Mouse (Mus musculus): ENCODE results near the gene Tcf7l1. TPM values are rescaled to one million over a fixed set of nuclear protein-coding genes. Genes with fewer than 3 reads are reported as not detected.

The Tcf7l1 gene
- polyA plus RNA-seq, 1 experiment = 6.0 TPM

GRCm38 (mm10) chr6:72733375-72733774, 55.7 kb downstream of the Tcf7l1 start:
- 91% methylated on average over 3 of the region's 3 CpGs for WGBS
- Histone ChIP-seq H3K27ac (ENCODE audit: control insufficient read depth, insufficient read depth, low read length) (no peak overlapping the region), H3K36me3 (ENCODE audit: control insufficient read depth, insufficient read depth, low read length) (no peaks in the 10 kb centered on the region), H3K4me3 (ENCODE audit: control insufficient read depth, insufficient read depth, low read length) (no peak overlapping the region), H3K4me1 (replicated peaks; ENCODE audit: control insufficient read depth, insufficient read depth, low read length) (peaks cover 6% of the 10 kb centered on the region), H3K27me3 (ENCODE audit: control insufficient read depth, insufficient read depth, low read length) (no peaks in the 10 kb centered on the region)
- TF ChIP-seq POLR2A (IDR thresholded peaks at IDR 0.05; ENCODE audit: control insufficient read depth, extremely low read depth, insufficient read depth, low read length, poor library complexity) = no peak
- TF ChIP-seq CTCF (IDR thresholded peaks at IDR 0.05; ENCODE audit: borderline replicate concordance, control insufficient read depth, extremely low read depth, insufficient read depth, low read length, poor library complexity) = no peak
- no peak for DNase-seq

DNA sequence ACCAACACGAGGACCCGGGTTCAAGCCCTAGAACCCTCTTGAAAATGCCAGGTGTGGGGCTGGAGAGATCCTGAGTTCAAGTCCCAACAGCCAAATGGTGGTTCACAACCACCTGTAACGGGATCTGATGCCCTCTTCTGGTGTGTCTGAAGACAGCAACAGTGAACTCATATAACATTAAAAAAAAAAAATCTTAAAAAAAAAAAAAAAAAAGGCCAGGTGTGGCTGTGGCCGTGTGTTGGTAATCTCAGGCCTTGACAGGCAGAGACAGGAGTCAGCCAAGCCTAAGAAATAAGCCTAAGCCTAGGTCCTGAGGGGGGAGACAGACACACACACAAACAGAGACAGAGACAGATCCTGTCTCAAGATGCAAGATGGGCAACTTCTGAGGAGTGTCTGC, 56.9 kb downstream of the Tcf7l1 start:
- TF ChIP-seq CTCF (IDR thresholded peaks at IDR 0.05; ENCODE audit: borderline replicate concordance, control insufficient read depth, extremely low read depth, insufficient read depth, low read length, poor library complexity) (no peak), POLR2A (IDR thresholded peaks at IDR 0.05; ENCODE audit: control insufficient read depth, extremely low read depth, insufficient read depth, low read length, poor library complexity) (no peak)
- H3K4me3 ChIP-seq (ENCODE audit: control insufficient read depth, insufficient read depth, low read length) = no peak overlapping the region
- whole genome bisulfite sequencing = 74% methylated on average over 4 of the region's 4 CpGs

GRCm38 (mm10) chr6:72730560-72730849, 58.5 kb downstream of the Tcf7l1 start:
- DNase-seq = no peak
- no peaks in the 10 kb centered on the region for H3K27me3 ChIP-seq (ENCODE audit: control insufficient read depth, insufficient read depth, low read length)
- no peak overlapping the region for H3K4me3 ChIP-seq (ENCODE audit: control insufficient read depth, insufficient read depth, low read length)
- TF ChIP-seq POLR2A (IDR thresholded peaks at IDR 0.05; ENCODE audit: control insufficient read depth, extremely low read depth, insufficient read depth, low read length, poor library complexity) = no peak
- H3K36me3 ChIP-seq (ENCODE audit: control insufficient read depth, insufficient read depth, low read length) = no peaks in the 10 kb centered on the region
- 84% methylated on average over 8 of the region's 8 CpGs for WGBS
- H3K27ac ChIP-seq (ENCODE audit: control insufficient read depth, insufficient read depth, low read length) = no peak overlapping the region
- H3K4me1 ChIP-seq (replicated peaks; ENCODE audit: control insufficient read depth, insufficient read depth, low read length) = peaks cover 5% of the 10 kb centered on the region

More for the DNA sequence above, 56.9 kb downstream of the Tcf7l1 start:
- Histone ChIP-seq H3K27me3 (ENCODE audit: control insufficient read depth, insufficient read depth, low read length) (no peaks in the 10 kb centered on the region), H3K36me3 (ENCODE audit: control insufficient read depth, insufficient read depth, low read length) (no peaks in the 10 kb centered on the region), H3K27ac (ENCODE audit: control insufficient read depth, insufficient read depth, low read length) (no peak overlapping the region), H3K4me1 (replicated peaks; ENCODE audit: control insufficient read depth, insufficient read depth, low read length) (peaks cover 6% of the 10 kb centered on the region)
- no peak for DNase-seq

DNA sequence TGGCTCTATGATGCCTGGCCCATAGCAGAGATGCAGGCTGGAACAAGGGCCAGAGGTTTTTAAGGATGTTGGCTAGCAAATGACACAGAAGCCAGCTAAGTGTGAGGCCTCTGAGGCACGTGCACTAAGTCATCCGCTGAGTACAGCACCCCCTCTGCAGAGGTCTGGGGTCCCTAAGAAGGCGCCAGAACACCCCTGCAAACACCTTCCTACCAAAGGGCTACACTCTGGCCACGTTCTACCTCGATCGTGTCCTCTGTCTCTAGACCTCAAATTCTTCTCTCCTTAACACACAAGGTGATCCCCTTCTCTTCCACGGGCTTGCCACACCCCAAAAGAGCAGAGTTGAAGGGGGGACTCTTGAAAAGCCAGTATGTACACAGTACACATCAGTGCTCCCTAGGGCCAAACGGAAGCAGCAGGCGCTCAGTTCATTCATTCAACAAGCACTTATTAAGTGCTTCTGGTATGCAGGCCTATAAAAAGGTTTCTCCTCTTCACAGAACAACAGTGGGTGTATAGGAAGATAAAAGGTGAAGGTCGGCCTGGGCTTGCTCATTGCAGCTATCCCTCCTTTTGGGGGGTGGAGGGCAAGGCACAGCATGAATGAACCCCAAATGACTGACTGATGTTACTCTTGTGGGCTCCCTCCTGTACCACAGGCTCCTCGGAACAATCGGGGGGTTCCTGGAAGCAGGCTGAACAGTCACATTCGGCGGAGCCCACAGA, 59.1 kb downstream of the Tcf7l1 start:
- peaks cover 5% of the 10 kb centered on the region for H3K4me1 ChIP-seq (replicated peaks; ENCODE audit: control insufficient read depth, insufficient read depth, low read length)
- no peak overlapping the region for H3K4me3 ChIP-seq (ENCODE audit: control insufficient read depth, insufficient read depth, low read length)
- no peaks in the 10 kb centered on the region for H3K27me3 ChIP-seq (ENCODE audit: control insufficient read depth, insufficient read depth, low read length)
- no peaks in the 10 kb centered on the region for H3K36me3 ChIP-seq (ENCODE audit: control insufficient read depth, insufficient read depth, low read length)
- H3K27ac ChIP-seq (ENCODE audit: control insufficient read depth, insufficient read depth, low read length) = no peak overlapping the region
- WGBS = 95% methylated on average over 14 of the region's 14 CpGs
- no peak for TF ChIP-seq CTCF (IDR thresholded peaks at IDR 0.05; ENCODE audit: borderline replicate concordance, control insufficient read depth, extremely low read depth, insufficient read depth, low read length, poor library complexity)
- TF ChIP-seq POLR2A (IDR thresholded peaks at IDR 0.05; ENCODE audit: control insufficient read depth, extremely low read depth, insufficient read depth, low read length, poor library complexity) = no peak
- DNase-seq = no peak

GRCm38 (mm10) chr6:72727826-72728225, 61.2 kb downstream of the Tcf7l1 start:
- Histone ChIP-seq H3K4me1 (replicated peaks; ENCODE audit: control insufficient read depth, insufficient read depth, low read length) (peaks cover 10% of the 10 kb centered on the region), H3K27me3 (ENCODE audit: control insufficient read depth, insufficient read depth, low read length) (no peaks in the 10 kb centered on the region), H3K4me3 (ENCODE audit: control insufficient read depth, insufficient read depth, low read length) (no peak overlapping the region), H3K36me3 (ENCODE audit: control insufficient read depth, insufficient read depth, low read length) (no peaks in the 10 kb centered on the region), H3K27ac (ENCODE audit: control insufficient read depth, insufficient read depth, low read length) (no peak overlapping the region)
- WGBS = 84% methylated on average over 6 of the region's 6 CpGs
- no peak for TF ChIP-seq POLR2A (IDR thresholded peaks at IDR 0.05; ENCODE audit: control insufficient read depth, extremely low read depth, insufficient read depth, low read length, poor library complexity)
- TF ChIP-seq CTCF (IDR thresholded peaks at IDR 0.05; ENCODE audit: borderline replicate concordance, control insufficient read depth, extremely low read depth, insufficient read depth, low read length, poor library complexity) = no peak
- no peak for DNase-seq

DNA sequence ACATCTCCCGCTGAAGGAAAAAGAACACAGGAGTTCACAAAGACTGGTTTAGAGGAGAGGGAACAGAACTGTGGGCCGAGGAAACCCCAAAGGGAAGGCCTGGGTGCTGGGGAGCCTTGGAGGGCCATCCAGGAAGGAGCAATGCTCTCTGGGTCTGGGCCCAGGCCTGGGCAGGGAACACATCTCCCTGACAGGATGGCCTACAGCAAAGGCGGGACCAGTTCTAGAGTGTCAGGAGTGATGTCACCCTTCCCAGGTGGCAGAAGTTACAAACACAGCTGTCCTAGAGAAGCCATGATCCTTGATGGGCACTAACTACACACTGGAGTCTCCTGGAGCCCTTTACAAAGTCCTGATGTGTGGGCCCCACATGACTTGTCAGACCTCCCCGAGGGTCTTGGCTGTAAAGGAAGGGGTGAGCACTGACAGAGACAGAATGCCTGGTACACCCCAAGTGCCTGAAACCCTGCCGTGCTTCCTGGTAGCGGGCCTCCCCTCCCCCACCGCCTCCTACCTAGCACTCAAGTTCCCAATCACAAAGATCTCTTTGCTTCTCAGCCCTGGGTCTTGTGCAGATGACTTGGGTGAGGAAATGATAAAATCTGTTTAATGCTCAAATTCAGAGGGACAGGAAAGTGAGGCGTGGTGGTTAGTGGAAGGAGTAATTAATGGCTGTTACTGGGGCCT, 64.4 kb downstream of the Tcf7l1 start:
- Histone ChIP-seq H3K27me3 (ENCODE audit: control insufficient read depth, insufficient read depth, low read length) (no peaks in the 10 kb centered on the region), H3K4me3 (ENCODE audit: control insufficient read depth, insufficient read depth, low read length) (no peak overlapping the region), H3K27ac (ENCODE audit: control insufficient read depth, insufficient read depth, low read length) (no peak overlapping the region), H3K36me3 (ENCODE audit: control insufficient read depth, insufficient read depth, low read length) (no peaks in the 10 kb centered on the region), H3K4me1 (replicated peaks; ENCODE audit: control insufficient read depth, insufficient read depth, low read length) (peaks cover 10% of the 10 kb centered on the region)
- 61% methylated on average over 8 of the region's 8 CpGs for WGBS
- DNase-seq = peak; percentile 7
- TF ChIP-seq CTCF (IDR thresholded peaks at IDR 0.05; ENCODE audit: borderline replicate concordance, control insufficient read depth, extremely low read depth, insufficient read depth, low read length, poor library complexity) (no peak), POLR2A (IDR thresholded peaks at IDR 0.05; ENCODE audit: control insufficient read depth, extremely low read depth, insufficient read depth, low read length, poor library complexity) (no peak)

All from thymus, adult 2 months (tissue).